ENCODE assay signal across 25 mouse cellular contexts in genomic region chr19:20915151-20915550, GRCm38 (mm10). TPM values are rescaled to one million over a fixed set of nuclear protein-coding genes. Genes with fewer than 3 reads are reported as not detected.
"Had no signal": no experiment of that assay in that cellular context is flagged by ENCODE, and none has a peak within 500 bp of the region (broad histone marks: within the 10 kb centered on the region; RNA-seq: fewer than 3 reads in every experiment).

No protein-coding gene starts in this region.

- H3K4me3 ChIP-seq: midbrain, embryonic 10.5 days; midbrain, embryonic 12.5 days; myocyte; neural tube, embryonic 13.5 days; neural tube, embryonic 15.5 days had no signal

- H3K27ac ChIP-seq: liver, embryonic 14.5 days; midbrain, embryonic 10.5 days; midbrain, embryonic 12.5 days; neural tube, embryonic 13.5 days; neural tube, embryonic 15.5 days had no signal

- H3K36me3 ChIP-seq: midbrain, embryonic 10.5 days; midbrain, embryonic 12.5 days; neural tube, embryonic 13.5 days; neural tube, embryonic 15.5 days had no signal

- H3K4me1 ChIP-seq: midbrain, embryonic 10.5 days; midbrain, embryonic 12.5 days; neural tube, embryonic 13.5 days; neural tube, embryonic 15.5 days had no signal

- DNase-seq: lung, adult 18-20 months; lung, embryonic 14.5 days; lung, postnatal 10 days; lung, postnatal 4 days; midbrain, embryonic 14.5 days; retina, postnatal 1 day; right cerebral cortex, adult 18-20 months; right cerebral cortex, postnatal 25 days; right cerebral cortex, postnatal 4 days; spleen, adult 18-20 months; thymus, adult 18-20 months; thymus, postnatal 14 days; thymus, postnatal 36 days had no signal

- H3K27me3 ChIP-seq: midbrain, embryonic 12.5 days; neural tube, embryonic 13.5 days; neural tube, embryonic 15.5 days had no signal

RNA-seq across cellular contexts. Expression of gene Tmc1, which starts 38.9 kb away (rescaled TPM):
- total RNA-seq: megakaryocyte, adult 5-6 weeks had no signal
- polyA plus RNA-seq: liver, embryonic 16.5 days; myocyte; small intestine, adult 2 months; stomach, embryonic 14.5 days; stomach, embryonic 16.5 days; thymus, postnatal 0 days had no signal
